Mouse (Mus musculus) CD4-positive, CD25-positive, alpha-beta regulatory T cell, adult 4 months (primary cell): ENCODE measurements around the gene Slc15a2. TPM values are rescaled to one million over a fixed set of nuclear protein-coding genes. Genes with fewer than 3 reads are reported as not detected.
A peak's percentile ranks its signal among the peaks of the same experiment; 100 is the strongest.

Experiments used
- ATAC-seq: one replicate; pipeline ENCODE4 v1.8.0; 2017
- polyA plus RNA-seq, 2 experiments: library from polyadenylated mRNA; unstranded; fragments of 100-300 nt; shearing (Covaris generic); gene quantifications; one replicate each; pipeline ENCODE4 v1.2.1; 2017

Gene Slc15a2
- 10 to 100 TPM; 17.3 to 27.1 TPM for polyA plus RNA-seq

GRCm38 (mm10) chr16:36784594-36785313, at the start of gene Slc15a2:
Gene Slc15a2 (minus strand): TSS chr16:36784962.
- ATAC-seq: no peak

GRCm38 (mm10) chr16:36828820-36829219, 44.1 kb upstream of the Slc15a2 start:
- no peak for ATAC-seq

GRCm38 (mm10) chr16:36828054-36828786, 43.5 kb upstream of the Slc15a2 start, which contains the start of gene Iqcb1:
Gene Iqcb1 (plus strand): TSS chr16:36828385.
- peak; percentile 88 for ATAC-seq

- ATAC-seq: peak; percentile 31
Observed at GRCm38 (mm10) chr16:36827611-36828053, 42.9 kb upstream of the Slc15a2 start.

GRCm38 (mm10) chr16:36821474-36821873, 36.7 kb upstream of the Slc15a2 start:
- ATAC-seq: no peak

- ATAC-seq: no peak
Observed at GRCm38 (mm10) chr16:36820747-36821146, 36.0 kb upstream of the Slc15a2 start.

- no peak for ATAC-seq
Observed at GRCm38 (mm10) chr16:36820016-36820415, 35.3 kb upstream of the Slc15a2 start.

GRCm38 (mm10) chr16:36817321-36817926, 32.7 kb upstream of the Slc15a2 start:
- ATAC-seq: peak; percentile 99

GRCm38 (mm10) chr16:36816916-36817315, 32.2 kb upstream of the Slc15a2 start:
- no peak for ATAC-seq

GRCm38 (mm10) chr16:36813680-36814079, 28.9 kb upstream of the Slc15a2 start:
- ATAC-seq: no peak

- ATAC-seq: no peak
Observed at GRCm38 (mm10) chr16:36808616-36809015, 23.9 kb upstream of the Slc15a2 start.

GRCm38 (mm10) chr16:36802361-36802760, 17.6 kb upstream of the Slc15a2 start:
- ATAC-seq: no peak

GRCm38 (mm10) chr16:36798334-36798733, 13.6 kb upstream of the Slc15a2 start:
- ATAC-seq: no peak

GRCm38 (mm10) chr16:36794976-36795375, 10.2 kb upstream of the Slc15a2 start:
- ATAC-seq: no peak

GRCm38 (mm10) chr16:36790166-36790565, 5.4 kb upstream of the Slc15a2 start:
- no peak for ATAC-seq

- no peak for ATAC-seq
Observed at GRCm38 (mm10) chr16:36786466-36786865, 1.7 kb upstream of the Slc15a2 start.

GRCm38 (mm10) chr16:36784146-36784545, 616 bp downstream of the Slc15a2 start:
- no peak for ATAC-seq

GRCm38 (mm10) chr16:36775658-36776057, 9.1 kb downstream of the Slc15a2 start:
- ATAC-seq: no peak

GRCm38 (mm10) chr16:36772996-36773395, 11.8 kb downstream of the Slc15a2 start:
- no peak for ATAC-seq

- ATAC-seq: no peak
Observed at GRCm38 (mm10) chr16:36771703-36772102, 13.1 kb downstream of the Slc15a2 start.

- no peak for ATAC-seq
Observed at GRCm38 (mm10) chr16:36771244-36771643, 13.5 kb downstream of the Slc15a2 start.

GRCm38 (mm10) chr16:36770830-36771229, 13.9 kb downstream of the Slc15a2 start:
- ATAC-seq: no peak

- ATAC-seq: peak; percentile 91
Observed at GRCm38 (mm10) chr16:36770191-36770771, 14.5 kb downstream of the Slc15a2 start.
